9 mouse cellular contexts compared by ENCODE assay signal in genomic region chr3:28410269-28410668, GRCm38 (mm10).
DNase-seq lines count a peak whose midpoint lies in the region; ATAC-seq and TF ChIP-seq lines count a peak whose summit lies in the region.
"Had no signal": no experiment of that assay in that cellular context is flagged by ENCODE, and none has a peak within 500 bp of the region (broad histone marks: within the 10 kb centered on the region; RNA-seq: fewer than 3 reads in every experiment).

No protein-coding gene starts in this region.

- no peak overlapping the region for H3K27ac ChIP-seq in heart, embryonic 11.5 days (ENCODE audit: low read depth, low read length)

- TF ChIP-seq POLR2A in lung, adult 2 months (IDR thresholded peaks at IDR 0.05; ENCODE audit: borderline replicate concordance, extremely low read depth, low read depth, low read length): no peak

- TF ChIP-seq CTCF in lung, adult 2 months (IDR thresholded peaks at IDR 0.05; ENCODE audit: insufficient read depth, low read length): peak; percentile 28

- H3K9ac ChIP-seq in heart, embryonic 11.5 days (ENCODE audit: low read depth, low read length): no peak overlapping the region

- DNase-seq in heart, adult 11 months: peak; percentile 49
- DNase-seq in lung, adult 2 months: no peak
- no peak for DNase-seq in lung, postnatal 10 days
- DNase-seq in ZHBTc4 (ENCODE audit: low read depth, low spot score): peak; percentile 21
- DNase-seq in mesoderm, embryonic 11.5 days (ENCODE audit: low read depth, low spot score): peak; percentile 17
- no peak for DNase-seq in retina, embryonic 14.5 days (ENCODE audit: low spot score)
- DNase-seq in layer of hippocampus, postnatal 36 days: no peak
- DNase-seq: adrenal gland, postnatal 36 days had no signal

- no peak overlapping the region for H3K4me3 ChIP-seq in heart, embryonic 11.5 days (ENCODE audit: low read depth, low read length)
- H3K4me3 ChIP-seq in lung, adult 2 months (replicated peaks; ENCODE audit: extremely low read depth, low read depth, low read length): no peak overlapping the region

- H3K9me3 ChIP-seq in heart, embryonic 11.5 days (replicated peaks; ENCODE audit: control insufficient read depth, low read length): no peaks in the 10 kb centered on the region

- no peak overlapping the region for H3K4me2 ChIP-seq in heart, embryonic 11.5 days

- no peaks in the 10 kb centered on the region for H3K36me3 ChIP-seq in heart, embryonic 11.5 days (ENCODE audit: control insufficient read depth, insufficient read depth, low read length)

- no peak for ATAC-seq in heart, embryonic 11.5 days (replicated peaks; ENCODE audit: insufficient number of reproducible peaks, low FRiP score, low TSS enrichment)

- no peaks in the 10 kb centered on the region for H3K27me3 ChIP-seq in heart, embryonic 11.5 days (ENCODE audit: control insufficient read depth, insufficient read depth, low read length)

- no peaks in the 10 kb centered on the region for H3K4me1 ChIP-seq in heart, embryonic 11.5 days (ENCODE audit: control insufficient read depth, insufficient read depth, low read length)
- H3K4me1 ChIP-seq in lung, adult 2 months (ENCODE audit: control insufficient read depth, insufficient read depth, low read length): no peaks in the 10 kb centered on the region; the same call in 1 of the 2 replicates

- 82% methylated on average over 3 of the region's 3 CpGs for WGBS in heart, embryonic 11.5 days (ENCODE audit: insufficient replicate concordance)
- WGBS in lung, adult 2 months: 71% methylated on average over 3 of the region's 3 CpGs

Comparison
In these comparisons a context has a peak if more than half of its experiments do, and no peak if none do; other contexts are left out.
1. DNase-seq: peak in heart, adult 11 months (single experiment), ZHBTc4 (single experiment) and mesoderm, embryonic 11.5 days (single experiment); none in lung, adult 2 months (single experiment), lung, postnatal 10 days (single experiment), retina, embryonic 14.5 days (single experiment) and layer of hippocampus, postnatal 36 days (0 of 2).